Mouse (Mus musculus): ENCODE results near the gene Dcun1d2. TPM values are rescaled to one million over a fixed set of nuclear protein-coding genes. Genes with fewer than 3 reads are reported as not detected.

Gene Dcun1d2
- polyA plus RNA-seq, 1 experiment from 2014 or later: 19.2 TPM

DNA sequence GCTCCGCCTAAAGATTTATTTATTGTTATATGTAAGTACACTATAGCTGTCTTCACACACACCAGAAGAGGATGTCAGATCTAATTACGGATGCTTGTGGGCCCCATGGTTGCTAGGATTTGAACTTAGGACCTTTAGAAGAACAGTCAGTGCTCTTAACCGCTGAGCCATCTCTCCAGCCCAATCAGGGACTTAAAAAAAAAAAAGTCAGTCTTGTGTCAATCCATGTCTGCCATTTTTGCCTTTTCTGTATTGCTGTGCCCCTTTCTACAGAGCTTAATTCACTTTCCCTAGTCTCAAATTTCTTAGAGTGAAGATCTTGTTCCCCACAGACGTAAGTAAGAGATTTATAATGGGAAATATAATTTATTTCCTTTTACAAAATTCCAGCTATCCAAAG, 69.5 kb downstream of the Dcun1d2 start:
- no peaks in the 10 kb centered on the region for H3K9me3 ChIP-seq
- H3K4me2 ChIP-seq: no peak overlapping the region
- no peak overlapping the region for H3K4me3 ChIP-seq (replicated peaks)
- 79% methylated on average over 4 of the region's 4 CpGs for WGBS
- ATAC-seq (ENCODE audit: insufficient read depth, low FRiP score, low read depth): no peak
- H3K27me3 ChIP-seq (replicated peaks): no peaks in the 10 kb centered on the region
- H3K36me3 ChIP-seq: no peaks in the 10 kb centered on the region
- H3K4me1 ChIP-seq: peaks cover 7% of the 10 kb centered on the region
- H3K27ac ChIP-seq: no peak overlapping the region
- H3K9ac ChIP-seq: no peak overlapping the region

DNA sequence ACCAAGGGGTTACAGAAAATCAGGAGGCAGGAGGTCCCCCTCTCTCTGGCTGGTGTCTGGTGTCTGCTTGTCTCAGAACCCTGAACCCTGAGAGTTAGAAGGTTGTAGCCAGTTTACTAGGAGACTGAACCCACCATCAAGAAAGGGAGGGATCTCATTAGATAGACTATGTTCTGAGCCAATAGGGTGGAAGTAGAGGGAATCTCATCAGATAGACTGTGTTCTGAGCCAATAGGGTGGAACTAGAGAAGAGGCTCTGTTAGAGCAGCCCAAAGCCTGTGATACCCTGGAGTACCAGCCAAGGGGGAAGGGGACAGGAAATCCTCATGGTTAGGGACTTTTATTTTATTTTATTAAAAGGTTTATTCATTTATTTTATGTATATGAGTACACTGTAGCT, 69.9 kb downstream of the Dcun1d2 start:
- no peak overlapping the region for H3K4me3 ChIP-seq (replicated peaks)

DNA sequence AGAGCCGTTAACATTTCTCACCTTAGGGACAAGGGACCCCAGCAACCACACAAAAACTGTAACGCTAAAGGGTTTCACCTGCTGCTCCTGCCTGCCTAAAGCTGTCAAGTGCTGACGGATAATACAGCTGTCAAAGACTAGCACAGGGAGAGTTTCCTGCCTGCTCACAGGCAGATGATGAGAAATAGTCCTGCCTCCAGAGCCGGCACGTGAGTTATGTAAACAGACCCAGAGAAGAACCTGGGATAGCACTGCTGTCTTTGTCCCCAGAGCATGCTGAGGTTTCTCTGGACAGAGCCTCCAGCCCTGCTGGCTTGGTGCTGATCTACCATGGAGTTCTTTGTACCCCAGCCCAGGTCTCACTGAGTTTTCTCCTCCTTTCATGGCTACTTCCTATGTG, 70.8 kb downstream of the Dcun1d2 start:
- H3K36me3 ChIP-seq: no peaks in the 10 kb centered on the region
- H3K27me3 ChIP-seq (replicated peaks): no peaks in the 10 kb centered on the region
- ATAC-seq (ENCODE audit: insufficient read depth, low FRiP score, low read depth): no peak
- no peak overlapping the region for H3K4me3 ChIP-seq (replicated peaks)
- WGBS: 15% methylated on average over 5 of the region's 5 CpGs
- H3K4me2 ChIP-seq: no peak overlapping the region
- peaks cover 8% of the 10 kb centered on the region for H3K4me1 ChIP-seq
- no peak overlapping the region for H3K27ac ChIP-seq
- no peak overlapping the region for H3K9ac ChIP-seq
- H3K9me3 ChIP-seq: no peaks in the 10 kb centered on the region

More for the DNA sequence above, 69.9 kb downstream of the Dcun1d2 start:
- no peaks in the 10 kb centered on the region for H3K9me3 ChIP-seq
- H3K4me2 ChIP-seq: no peak overlapping the region
- no peak overlapping the region for H3K27ac ChIP-seq
- peaks cover 8% of the 10 kb centered on the region for H3K4me1 ChIP-seq
- no peak for ATAC-seq (ENCODE audit: insufficient read depth, low FRiP score, low read depth)
- H3K36me3 ChIP-seq: no peaks in the 10 kb centered on the region
- H3K9ac ChIP-seq: no peak overlapping the region
- H3K27me3 ChIP-seq (replicated peaks): no peaks in the 10 kb centered on the region

DNA sequence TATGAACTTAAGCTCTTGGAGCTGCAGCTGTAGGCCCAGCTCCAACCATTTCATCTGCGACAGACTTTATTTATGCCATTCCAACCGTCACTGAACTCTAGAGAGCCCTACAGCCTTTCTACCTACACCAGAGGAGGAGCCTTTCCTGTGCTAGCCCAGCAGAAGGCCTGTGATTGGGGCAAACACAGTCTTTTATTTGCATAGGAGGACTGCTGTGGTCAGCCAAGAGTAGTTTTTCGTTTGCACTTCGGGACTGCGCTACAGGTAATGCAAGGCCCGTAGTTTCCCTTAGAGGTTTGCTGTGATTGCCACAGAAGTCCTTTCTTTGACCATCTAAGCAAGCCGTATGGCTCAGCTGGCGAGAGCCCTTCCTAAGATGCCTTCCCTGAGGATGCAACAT, 71.5 kb downstream of the Dcun1d2 start:
- Histone ChIP-seq H3K36me3 (no peaks in the 10 kb centered on the region), H3K27me3 (replicated peaks) (no peaks in the 10 kb centered on the region), H3K4me3 (replicated peaks) (no peak overlapping the region), H3K27ac (no peak overlapping the region), H3K4me1 (peaks cover 8% of the 10 kb centered on the region), H3K9ac (no peak overlapping the region), H3K9me3 (no peaks in the 10 kb centered on the region), H3K4me2 (no peak overlapping the region)
- no peak for ATAC-seq (ENCODE audit: insufficient read depth, low FRiP score, low read depth)
- 53% methylated on average over 8 of the region's 8 CpGs for WGBS

DNA sequence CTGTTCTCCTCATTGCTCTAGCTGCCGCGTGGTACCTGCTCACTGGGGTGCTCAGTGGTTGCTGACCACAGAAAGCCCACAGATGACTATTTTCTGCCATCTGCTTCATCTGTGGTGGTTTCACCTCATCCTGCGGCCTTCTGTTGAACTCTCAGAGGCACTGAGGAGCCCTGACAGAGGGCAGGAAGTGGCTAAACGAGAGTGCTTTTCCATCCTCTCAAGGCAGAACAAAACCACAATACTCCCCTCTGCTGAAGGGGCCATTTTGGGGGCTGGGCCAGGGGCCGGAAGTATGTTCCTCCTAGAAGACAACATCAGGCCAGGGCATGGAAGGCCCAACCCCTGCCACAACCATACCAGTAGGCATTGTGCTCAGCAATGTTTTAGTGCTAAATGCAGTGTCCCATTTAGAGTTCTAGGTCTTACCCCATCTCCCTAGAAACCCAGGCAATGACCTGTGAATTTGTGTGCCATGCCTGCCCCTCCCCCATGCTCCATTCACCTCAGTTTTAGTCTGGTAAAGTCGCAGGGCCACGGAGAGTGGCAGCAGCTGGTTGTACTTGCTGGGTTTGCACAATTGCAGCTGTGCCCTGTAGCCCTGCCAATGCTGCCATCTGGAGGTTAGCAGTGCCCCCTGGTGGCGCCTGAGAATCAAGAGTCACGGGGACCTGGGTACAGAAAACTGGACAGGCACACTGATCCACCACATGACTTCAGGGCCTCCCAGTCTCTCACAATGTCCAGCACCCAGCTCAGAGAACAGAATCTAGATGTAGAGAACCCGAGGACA, 74.3 kb downstream of the Dcun1d2 start:
- H3K9ac ChIP-seq: no peak overlapping the region
- WGBS: 21% methylated on average over 10 of the region's 10 CpGs
- peak; percentile 74 for ATAC-seq (ENCODE audit: insufficient read depth, low FRiP score, low read depth)
- peaks cover 8% of the 10 kb centered on the region for H3K4me1 ChIP-seq
- H3K27me3 ChIP-seq (replicated peaks): no peaks in the 10 kb centered on the region
- H3K27ac ChIP-seq: no peak overlapping the region
- no peak overlapping the region for H3K4me3 ChIP-seq (replicated peaks)
- no peaks in the 10 kb centered on the region for H3K36me3 ChIP-seq
- 0 out of 2 replicates have a peak overlapping the region, but pooled peaks have one; percentile 33 for H3K4me2 ChIP-seq
- H3K9me3 ChIP-seq: no peaks in the 10 kb centered on the region

DNA sequence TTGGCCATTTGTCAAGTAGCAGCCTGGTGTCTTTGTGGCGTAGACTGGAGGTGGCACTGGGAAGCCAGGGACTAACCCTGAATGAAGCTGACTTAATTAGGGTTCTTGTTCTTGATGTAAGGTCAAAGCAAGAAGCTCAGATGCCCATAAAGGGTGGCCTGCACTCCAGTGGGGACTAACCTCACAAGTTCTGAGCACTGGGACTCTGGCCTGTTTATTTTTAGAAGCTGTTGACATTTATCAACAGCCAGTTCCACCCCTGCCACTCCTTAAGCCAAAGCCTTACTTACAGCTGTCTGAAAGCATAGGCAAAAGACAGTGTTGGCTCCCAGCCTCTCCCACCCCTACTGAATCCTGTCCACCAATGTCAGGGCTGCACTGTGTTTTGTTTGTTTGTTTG, 78.2 kb downstream of the Dcun1d2 start:
- no peak for ATAC-seq (ENCODE audit: insufficient read depth, low FRiP score, low read depth)
- H3K27me3 ChIP-seq (replicated peaks): no peaks in the 10 kb centered on the region
- peaks cover 16% of the 10 kb centered on the region; the same call in 1 of the 2 replicates for H3K4me1 ChIP-seq
- H3K36me3 ChIP-seq: no peaks in the 10 kb centered on the region
- 67% methylated on average over 1 of the region's 1 CpGs for WGBS
- no peaks in the 10 kb centered on the region for H3K9me3 ChIP-seq
- no peak overlapping the region for H3K4me3 ChIP-seq (replicated peaks)
- H3K27ac ChIP-seq: no peak overlapping the region
- no peak overlapping the region for H3K9ac ChIP-seq
- H3K4me2 ChIP-seq: no peak overlapping the region

DNA sequence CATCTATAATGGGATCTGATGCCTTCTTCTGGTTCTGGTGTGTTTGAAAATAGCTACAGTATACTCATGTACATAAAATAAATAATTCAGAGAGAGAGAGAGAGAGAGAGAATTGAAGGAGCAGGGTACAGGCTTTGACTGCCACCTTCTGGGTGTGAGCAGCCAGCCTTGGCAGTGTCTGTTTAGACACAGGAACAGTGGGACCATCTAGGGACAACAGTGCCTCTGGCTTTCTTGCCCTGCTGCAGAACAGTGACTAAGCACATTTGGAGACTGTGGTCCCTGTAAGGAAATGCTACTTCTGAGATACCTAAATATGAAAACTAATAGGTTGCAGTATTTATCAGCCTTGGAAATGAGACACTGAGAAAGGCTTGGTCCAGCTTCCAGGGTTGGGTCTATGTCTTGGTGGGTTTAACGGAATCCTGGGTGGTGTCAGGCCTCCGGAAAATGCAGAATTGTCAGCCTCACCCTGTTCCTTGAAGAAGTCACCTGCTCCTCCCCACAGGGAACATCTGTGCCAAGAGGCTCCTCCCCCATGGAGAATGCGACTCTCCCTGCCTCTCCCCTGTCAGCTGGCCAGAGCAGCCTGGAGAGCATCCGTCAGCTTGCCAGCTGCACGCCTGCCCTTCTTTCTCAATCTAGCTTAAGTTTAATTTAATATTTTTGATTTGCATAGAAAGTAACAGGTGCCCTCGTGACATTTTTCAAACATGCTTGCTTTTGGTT, 79.1 kb downstream of the Dcun1d2 start:
- H3K27ac ChIP-seq: no peak overlapping the region
- ATAC-seq (ENCODE audit: insufficient read depth, low FRiP score, low read depth): peak; percentile 20; the same call in 1 of the 2 replicates
- H3K4me1 ChIP-seq: peaks cover 18% of the 10 kb centered on the region; the same call in 1 of the 2 replicates
- 35% methylated on average over 6 of the region's 6 CpGs for WGBS
- H3K9ac ChIP-seq: no peak overlapping the region
- H3K4me3 ChIP-seq (replicated peaks): no peak overlapping the region
- H3K27me3 ChIP-seq (replicated peaks): no peaks in the 10 kb centered on the region
- H3K36me3 ChIP-seq: no peaks in the 10 kb centered on the region
- H3K4me2 ChIP-seq: no peak overlapping the region
- H3K9me3 ChIP-seq: no peaks in the 10 kb centered on the region

DNA sequence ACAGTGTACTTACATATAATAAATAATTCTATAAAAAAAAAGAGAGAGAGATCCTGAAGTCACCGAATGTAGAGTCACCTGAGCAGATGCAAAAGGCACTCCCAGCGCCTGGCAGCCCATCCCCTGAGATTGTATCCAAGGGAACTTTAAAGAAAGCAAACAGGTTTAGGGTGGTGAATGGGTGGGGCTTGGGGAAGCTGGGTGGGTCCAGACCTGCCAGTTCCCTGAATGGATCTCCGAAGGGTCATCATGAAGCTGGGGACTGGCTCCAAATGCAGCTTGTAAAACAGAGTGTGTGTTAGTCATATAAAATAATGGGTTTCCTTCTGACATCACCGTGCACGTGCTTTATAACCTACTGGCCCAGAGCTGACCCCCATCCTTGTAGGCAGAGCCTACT, 81.6 kb downstream of the Dcun1d2 start:
- Histone ChIP-seq H3K4me2 (no peak overlapping the region), H3K9ac (no peak overlapping the region), H3K36me3 (no peaks in the 10 kb centered on the region), H3K4me1 (peaks cover 14% of the 10 kb centered on the region; the same call in 1 of the 2 replicates), H3K4me3 (replicated peaks) (no peak overlapping the region), H3K9me3 (no peaks in the 10 kb centered on the region), H3K27me3 (replicated peaks) (0 out of 2 replicates have a peak, but pooled peaks cover 6% of the 10 kb centered on the region), H3K27ac (no peak overlapping the region)
- WGBS: 33% methylated on average over 5 of the region's 5 CpGs
- ATAC-seq (ENCODE audit: insufficient read depth, low FRiP score, low read depth): peak; percentile 45; the same call in 1 of the 2 replicates

Other genes with a start within 250 kb of the Dcun1d2 start
- 2.9 and 3.4 TPM in 2 replicates for gene Proz, start 227.2 kb downstream of the Dcun1d2 start, polyA plus RNA-seq (2015; fragmentation: Nextera tagmentation; extraction: Ambion mirVana)
- 33.7 and 34.5 TPM in 2 replicates for gene Pcid2, start 182.7 kb downstream of the Dcun1d2 start, polyA plus RNA-seq (2015; fragmentation: Nextera tagmentation; extraction: Ambion mirVana)
- 91.8 and 94.5 TPM in 2 replicates for gene Cul4a, start 182.5 kb downstream of the Dcun1d2 start, polyA plus RNA-seq (2015; fragmentation: Nextera tagmentation; extraction: Ambion mirVana)
- 295 and 327 TPM in 2 replicates for gene Lamp1, start 129.0 kb downstream of the Dcun1d2 start, polyA plus RNA-seq (2015; fragmentation: Nextera tagmentation; extraction: Ambion mirVana)
- gene Grtp1, start 87.5 kb downstream of the Dcun1d2 start, polyA plus RNA-seq (2015; fragmentation: Nextera tagmentation; extraction: Ambion mirVana): 24.6 and 25.4 TPM in 2 replicates
- gene Adprhl1, start 34.0 kb downstream of the Dcun1d2 start, polyA plus RNA-seq (2015; fragmentation: Nextera tagmentation; extraction: Ambion mirVana): 0.62 and 0.88 TPM in 2 replicates
- gene Tmco3, start 59 bp upstream of the Dcun1d2 start, polyA plus RNA-seq (2015; fragmentation: Nextera tagmentation; extraction: Ambion mirVana): 33.1 and 36.0 TPM in 2 replicates
- 156 and 173 TPM in 2 replicates for gene Tfdp1, start 50.6 kb upstream of the Dcun1d2 start, polyA plus RNA-seq (2015; fragmentation: Nextera tagmentation; extraction: Ambion mirVana)
- gene Atp4b, start 108.7 kb upstream of the Dcun1d2 start, polyA plus RNA-seq (2015; fragmentation: Nextera tagmentation; extraction: Ambion mirVana): 13.8 and 25.5 TPM in 2 replicates
- 0.01 TPM in 1 of 2 replicates, not detected in the other for gene Grk1, start 117.0 kb upstream of the Dcun1d2 start, polyA plus RNA-seq (2015; fragmentation: Nextera tagmentation; extraction: Ambion mirVana)
- gene Tmem255b, start 147.1 kb upstream of the Dcun1d2 start, polyA plus RNA-seq (2015; fragmentation: Nextera tagmentation; extraction: Ambion mirVana): 2.8 and 3.0 TPM in 2 replicates
- 113 and 130 TPM in 2 replicates for gene Gas6, start 206.4 kb upstream of the Dcun1d2 start, polyA plus RNA-seq (2015; fragmentation: Nextera tagmentation; extraction: Ambion mirVana)

All from stomach, embryonic 15.5 days (tissue).